Mouse (Mus musculus) erythroblast, embryonic 14.5 days (primary cell): ENCODE data around the gene Exoc6b.

ENCODE experiments used
- GATA1 ChIP-seq: IDR thresholded peaks from 2 replicates; pipeline ENCODE4 v1.6.1; 2012; ENCODE audit warnings: low read length, inconsistent platforms, mixed read lengths
- TAL1 ChIP-seq: IDR thresholded peaks from 3 replicates; pipeline ENCODE4 v1.6.1; 2012; ENCODE audit warnings: low read length, inconsistent platforms, mixed read lengths

- TF ChIP-seq GATA1 (no peak), TAL1 (no peak)
These were observed 263.1 kb downstream of the Exoc6b start for GRCm38 (mm10) chr6:84806132-84806730.
